In genomic region chr15:82347303-82347676, GRCm38 (mm10) we compare ENCODE assay signal across 8 mouse cellular contexts. TPM values are rescaled to one million over a fixed set of nuclear protein-coding genes. Genes with fewer than 3 reads are reported as not detected.
DNase-seq lines count a peak whose midpoint lies in the region; ATAC-seq and TF ChIP-seq lines count a peak whose summit lies in the region.

No protein-coding gene starts in this region.

- H3K9ac ChIP-seq in hindbrain, embryonic 14.5 days = peak overlapping the region; percentile 72
- H3K9ac ChIP-seq in midbrain, embryonic 15.5 days = peak overlapping the region; percentile 75

- peak overlapping the region; percentile 50 for H3K4me3 ChIP-seq in kidney, adult 2 months (ENCODE audit: insufficient read depth, low read depth, low read length)
- H3K4me3 ChIP-seq in bone marrow macrophage, adult 2 months (ENCODE audit: insufficient read depth, low read length) = peak overlapping the region; percentile 79
- H3K4me3 ChIP-seq in hindbrain, embryonic 14.5 days (replicated peaks; ENCODE audit: low read length) = peak overlapping the region; percentile 57
- peak overlapping the region; percentile 74 for H3K4me3 ChIP-seq in midbrain, embryonic 15.5 days

- H3K36me3 ChIP-seq in kidney, adult 2 months (ENCODE audit: control insufficient read depth, insufficient read depth, low read length) = peaks cover 3% of the 10 kb centered on the region; the same call in 1 of the 2 replicates
- H3K36me3 ChIP-seq in hindbrain, embryonic 14.5 days (replicated peaks; ENCODE audit: control insufficient read depth, insufficient read depth) = peaks cover 36% of the 10 kb centered on the region
- H3K36me3 ChIP-seq in midbrain, embryonic 15.5 days (replicated peaks) = peaks cover 26% of the 10 kb centered on the region

- TF ChIP-seq CTCF in kidney, adult 2 months (conservative IDR thresholded peaks at IDR 0.05; ENCODE audit: insufficient read depth, insufficient read length, low read depth, low read length) = no peak
- TF ChIP-seq CTCF in bone marrow macrophage, adult 2 months (IDR thresholded peaks at IDR 0.05; ENCODE audit: low read depth, low read length) = no peak

- H3K27me3 ChIP-seq in kidney, adult 2 months (replicated peaks; ENCODE audit: control insufficient read depth, insufficient read depth, low read length) = no peaks in the 10 kb centered on the region
- no peaks in the 10 kb centered on the region for H3K27me3 ChIP-seq in hindbrain, embryonic 14.5 days (ENCODE audit: control insufficient read depth, insufficient read depth, low read length)
- no peaks in the 10 kb centered on the region for H3K27me3 ChIP-seq in midbrain, embryonic 15.5 days (replicated peaks)

- no peak for DNase-seq in kidney, adult 2 months
- DNase-seq in kidney, postnatal 14 days = no peak
- no peak for DNase-seq in hindbrain, embryonic 14.5 days (ENCODE audit: low spot score)
- DNase-seq in layer of hippocampus, adult 18-20 months (ENCODE audit: low spot score in 2 of 2) = no peak
- DNase-seq in thymus, postnatal 0 days (ENCODE audit: low spot score) = no peak
- no peak for DNase-seq in gastrocnemius, adult 18-20 months (ENCODE audit: low spot score)

- peak overlapping the region; percentile 83 for H3K4me2 ChIP-seq in hindbrain, embryonic 14.5 days (replicated peaks)
- H3K4me2 ChIP-seq in midbrain, embryonic 15.5 days = peak overlapping the region; percentile 59

- TF ChIP-seq POLR2A in kidney, adult 2 months (IDR thresholded peaks at IDR 0.05; ENCODE audit: low read depth, low read length) = no peak
- TF ChIP-seq POLR2A in bone marrow macrophage, adult 2 months (IDR thresholded peaks at IDR 0.05; ENCODE audit: borderline replicate concordance, low read depth, low read length) = no peak

- peak overlapping the region; percentile 86 for H3K27ac ChIP-seq in kidney, adult 2 months (ENCODE audit: insufficient read depth, low read depth, low read length)
- H3K27ac ChIP-seq in bone marrow macrophage, adult 2 months (ENCODE audit: insufficient read depth, low read depth, low read length) = peak overlapping the region; percentile 75
- H3K27ac ChIP-seq in hindbrain, embryonic 14.5 days = no peak overlapping the region
- no peak overlapping the region for H3K27ac ChIP-seq in midbrain, embryonic 15.5 days

- 58% methylated on average over 4 of the region's 4 CpGs for WGBS in kidney, adult 2 months
- WGBS in hindbrain, embryonic 14.5 days = 88% methylated on average over 4 of the region's 4 CpGs
- WGBS in midbrain, embryonic 15.5 days = 86% methylated on average over 4 of the region's 4 CpGs

- no peak for ATAC-seq in hindbrain, embryonic 14.5 days (ENCODE audit: low FRiP score)
- ATAC-seq in midbrain, embryonic 15.5 days (replicated peaks) = no peak

- peaks cover 35% of the 10 kb centered on the region for H3K4me1 ChIP-seq in kidney, adult 2 months (ENCODE audit: control insufficient read depth, insufficient read depth, low read length)
- H3K4me1 ChIP-seq in bone marrow macrophage, adult 2 months (ENCODE audit: control insufficient read depth, insufficient read depth, low read length) = peaks cover 31% of the 10 kb centered on the region
- H3K4me1 ChIP-seq in hindbrain, embryonic 14.5 days (replicated peaks; ENCODE audit: control insufficient read depth, insufficient read depth, low read length) = peaks cover 12% of the 10 kb centered on the region
- H3K4me1 ChIP-seq in midbrain, embryonic 15.5 days = peaks cover 29% of the 10 kb centered on the region

- H3K9me3 ChIP-seq in hindbrain, embryonic 14.5 days (ENCODE audit: control insufficient read depth, low read length) = no peaks in the 10 kb centered on the region
- no peaks in the 10 kb centered on the region for H3K9me3 ChIP-seq in midbrain, embryonic 15.5 days

RNA-seq across cellular contexts. Expression of gene Ndufa6, which starts 6.8 kb away (rescaled TPM):
- 632 and 646 TPM in 2 replicates for polyA plus RNA-seq in kidney, adult 2 months (2012; rRNA removed)
- 315 and 361 TPM in 2 replicates for polyA plus RNA-seq in bone marrow macrophage, adult 2 months (2012; ENCODE audit: insufficient read depth, insufficient read length, missing spikeins)
- 383 and 445 TPM in 2 replicates for polyA plus RNA-seq in hindbrain, embryonic 14.5 days (2014; fragmentation: Nextera tagmentation; extraction: Ambion mirVana)
- 309 and 330 TPM in 2 replicates for polyA plus RNA-seq in midbrain, embryonic 15.5 days (2015; fragmentation: Nextera tagmentation; extraction: Ambion mirVana)
- total RNA-seq in layer of hippocampus, adult 18-20 months (2021) = 100 to 1,000 TPM; 206 to 215 TPM
- 488 and 492 TPM in 2 replicates for polyA plus RNA-seq in thymus, postnatal 0 days (2015; fragmentation: Nextera tagmentation; extraction: Ambion mirVana)
- 100 to 1,000 TPM; 481 to 494 TPM for total RNA-seq in gastrocnemius, adult 18-20 months (2021)

RNA-seq across cellular contexts. Expression of gene Smdt1, which starts 8.5 kb away (rescaled TPM):
- 316 and 376 TPM in 2 replicates for polyA plus RNA-seq in kidney, adult 2 months (2012; rRNA removed)
- polyA plus RNA-seq in bone marrow macrophage, adult 2 months (2012; ENCODE audit: insufficient read depth, insufficient read length, missing spikeins) = 206 and 221 TPM in 2 replicates
- 349 and 367 TPM in 2 replicates for polyA plus RNA-seq in hindbrain, embryonic 14.5 days (2014; fragmentation: Nextera tagmentation; extraction: Ambion mirVana)
- polyA plus RNA-seq in midbrain, embryonic 15.5 days (2015; fragmentation: Nextera tagmentation; extraction: Ambion mirVana) = 322 and 335 TPM in 2 replicates
- 100 to 1,000 TPM; 149 to 152 TPM for total RNA-seq in layer of hippocampus, adult 18-20 months (2021)
- polyA plus RNA-seq in thymus, postnatal 0 days (2015; fragmentation: Nextera tagmentation; extraction: Ambion mirVana) = 317 and 322 TPM in 2 replicates
- total RNA-seq in gastrocnemius, adult 18-20 months (2021) = 100 to 1,000 TPM; 123 to 154 TPM

RNA-seq across cellular contexts. Expression of gene Pheta2, which starts 8.5 kb away (rescaled TPM):
- polyA plus RNA-seq in kidney, adult 2 months (2012; rRNA removed) = 0.45 and 0.52 TPM in 2 replicates
- 2.5 and 5.3 TPM in 2 replicates for polyA plus RNA-seq in bone marrow macrophage, adult 2 months (2012; ENCODE audit: insufficient read depth, insufficient read length, missing spikeins)
- polyA plus RNA-seq in hindbrain, embryonic 14.5 days (2014; fragmentation: Nextera tagmentation; extraction: Ambion mirVana) = 1.5 and 1.8 TPM in 2 replicates
- 1.2 and 1.5 TPM in 2 replicates for polyA plus RNA-seq in midbrain, embryonic 15.5 days (2015; fragmentation: Nextera tagmentation; extraction: Ambion mirVana)
- under 1 TPM; 0.25 to 0.52 TPM for total RNA-seq in layer of hippocampus, adult 18-20 months (2021)
- 12.5 and 14.2 TPM in 2 replicates for polyA plus RNA-seq in thymus, postnatal 0 days (2015; fragmentation: Nextera tagmentation; extraction: Ambion mirVana)
- total RNA-seq in gastrocnemius, adult 18-20 months (2021) = under 1 TPM; 0.23 to 0.26 TPM

RNA-seq across cellular contexts. Expression of gene Naga, which starts 8.6 kb away (rescaled TPM):
- polyA plus RNA-seq in kidney, adult 2 months (2012; rRNA removed) = 200 and 242 TPM in 2 replicates
- 168 and 171 TPM in 2 replicates for polyA plus RNA-seq in bone marrow macrophage, adult 2 months (2012; ENCODE audit: insufficient read depth, insufficient read length, missing spikeins)
- polyA plus RNA-seq in hindbrain, embryonic 14.5 days (2014; fragmentation: Nextera tagmentation; extraction: Ambion mirVana) = 32.1 and 38.7 TPM in 2 replicates
- 25.4 and 27.2 TPM in 2 replicates for polyA plus RNA-seq in midbrain, embryonic 15.5 days (2015; fragmentation: Nextera tagmentation; extraction: Ambion mirVana)
- total RNA-seq in layer of hippocampus, adult 18-20 months (2021) = 10 to 100 TPM; 33.5 to 40.5 TPM
- polyA plus RNA-seq in thymus, postnatal 0 days (2015; fragmentation: Nextera tagmentation; extraction: Ambion mirVana) = 35.9 and 38.4 TPM in 2 replicates
- 10 to 100 TPM in 1 of 2 experiments, 1 to 10 TPM in 1; 8.7 to 10.0 TPM for total RNA-seq in gastrocnemius, adult 18-20 months (2021)

RNA-seq across cellular contexts. Expression of gene Cyp2d22, which starts 32.8 kb away (rescaled TPM):
- 60.9 and 74.8 TPM in 2 replicates for polyA plus RNA-seq in kidney, adult 2 months (2012; rRNA removed)
- polyA plus RNA-seq in bone marrow macrophage, adult 2 months (2012; ENCODE audit: insufficient read depth, insufficient read length, missing spikeins) = 0.39 and 0.78 TPM in 2 replicates
- 2.3 and 2.5 TPM in 2 replicates for polyA plus RNA-seq in hindbrain, embryonic 14.5 days (2014; fragmentation: Nextera tagmentation; extraction: Ambion mirVana)
- 1.7 and 2.0 TPM in 2 replicates for polyA plus RNA-seq in midbrain, embryonic 15.5 days (2015; fragmentation: Nextera tagmentation; extraction: Ambion mirVana)
- total RNA-seq in layer of hippocampus, adult 18-20 months (2021) = 10 to 100 TPM; 57.5 to 64.1 TPM
- 1.8 and 2.7 TPM in 2 replicates for polyA plus RNA-seq in thymus, postnatal 0 days (2015; fragmentation: Nextera tagmentation; extraction: Ambion mirVana)
- total RNA-seq in gastrocnemius, adult 18-20 months (2021) = 10 to 100 TPM; 11.6 to 12.4 TPM

Comparison
In these comparisons a context has a peak if more than half of its experiments do, and no peak if none do; other contexts are left out.
1. H3K27ac ChIP-seq: peak in kidney, adult 2 months (single experiment) and bone marrow macrophage, adult 2 months (single experiment); none in hindbrain, embryonic 14.5 days (single experiment) and midbrain, embryonic 15.5 days (single experiment).
2. Peak in every context shown above with its lines, with median percentiles within 50 percentile points of each other: H3K4me3 ChIP-seq.